Mouse (Mus musculus): ENCODE measurements around the gene Zfyve28.
A peak's percentile ranks its signal among the peaks of the same experiment; 100 is the strongest.

Gene Zfyve28

GRCm38 (mm10) chr5:34205788-34206187, 82.5 kb downstream of the Zfyve28 start:
- no peak for DNase-seq (ENCODE audit: low read depth, low spot score)

- DNase-seq (ENCODE audit: low read depth, low spot score) = no peak
Measured at GRCm38 (mm10) chr5:34204911-34205310, 83.3 kb downstream of the Zfyve28 start.

GRCm38 (mm10) chr5:34202006-34202405, 86.2 kb downstream of the Zfyve28 start:
- no peak for DNase-seq (ENCODE audit: low read depth, low spot score)

- DNase-seq (ENCODE audit: low read depth, low spot score) = no peak
Measured at GRCm38 (mm10) chr5:34201396-34201795, 86.9 kb downstream of the Zfyve28 start.

- DNase-seq (ENCODE audit: low read depth, low spot score) = no peak
Measured at GRCm38 (mm10) chr5:34198615-34199014, 89.6 kb downstream of the Zfyve28 start.

- no peak for DNase-seq (ENCODE audit: low read depth, low spot score)
Measured at GRCm38 (mm10) chr5:34197243-34197642, 91.0 kb downstream of the Zfyve28 start.

GRCm38 (mm10) chr5:34196423-34196822, 91.8 kb downstream of the Zfyve28 start:
- DNase-seq (ENCODE audit: low read depth, low spot score) = no peak

- DNase-seq (ENCODE audit: low read depth, low spot score) = no peak
Measured at GRCm38 (mm10) chr5:34195786-34196185, 92.5 kb downstream of the Zfyve28 start.

- DNase-seq (ENCODE audit: low read depth, low spot score) = no peak
Measured at GRCm38 (mm10) chr5:34194975-34195662, 93.1 kb downstream of the Zfyve28 start.

- no peak for DNase-seq (ENCODE audit: low read depth, low spot score)
Measured at GRCm38 (mm10) chr5:34194426-34194825, 93.8 kb downstream of the Zfyve28 start.

- no peak for DNase-seq (ENCODE audit: low read depth, low spot score)
Measured at GRCm38 (mm10) chr5:34191843-34192242, 96.4 kb downstream of the Zfyve28 start.

GRCm38 (mm10) chr5:34191021-34191420, 97.2 kb downstream of the Zfyve28 start:
- DNase-seq (ENCODE audit: low read depth, low spot score) = no peak

- DNase-seq (ENCODE audit: low read depth, low spot score) = no peak
Measured at GRCm38 (mm10) chr5:34189521-34189920, 98.7 kb downstream of the Zfyve28 start.

GRCm38 (mm10) chr5:34188856-34189255, 99.4 kb downstream of the Zfyve28 start:
- DNase-seq (ENCODE audit: low read depth, low spot score) = no peak

- peak; percentile 97 for DNase-seq (ENCODE audit: low read depth, low spot score)
Measured at GRCm38 (mm10) chr5:34187601-34188316, 100.5 kb downstream of the Zfyve28 start, which contains the start of gene Mxd4. Mxd4 (minus strand) TSS chr5:34187720.

- DNase-seq (ENCODE audit: low read depth, low spot score) = no peak
Measured at GRCm38 (mm10) chr5:34186961-34187391, 101.3 kb downstream of the Zfyve28 start.

- no peak for DNase-seq (ENCODE audit: low read depth, low spot score)
Measured at GRCm38 (mm10) chr5:34186391-34186790, 101.9 kb downstream of the Zfyve28 start.

- no peak for DNase-seq (ENCODE audit: low read depth, low spot score)
Measured at GRCm38 (mm10) chr5:34185791-34186190, 102.5 kb downstream of the Zfyve28 start.

- DNase-seq (ENCODE audit: low read depth, low spot score) = no peak
Measured at GRCm38 (mm10) chr5:34185051-34185580, 103.1 kb downstream of the Zfyve28 start.

GRCm38 (mm10) chr5:34183976-34184375, 104.3 kb downstream of the Zfyve28 start:
- DNase-seq (ENCODE audit: low read depth, low spot score) = no peak

GRCm38 (mm10) chr5:34183156-34183880, 104.9 kb downstream of the Zfyve28 start:
- no peak for DNase-seq (ENCODE audit: low read depth, low spot score)

GRCm38 (mm10) chr5:34182486-34182885, 105.8 kb downstream of the Zfyve28 start:
- DNase-seq (ENCODE audit: low read depth, low spot score) = no peak
